11 mouse cellular contexts compared by ENCODE assay signal in the genomic region with DNA sequence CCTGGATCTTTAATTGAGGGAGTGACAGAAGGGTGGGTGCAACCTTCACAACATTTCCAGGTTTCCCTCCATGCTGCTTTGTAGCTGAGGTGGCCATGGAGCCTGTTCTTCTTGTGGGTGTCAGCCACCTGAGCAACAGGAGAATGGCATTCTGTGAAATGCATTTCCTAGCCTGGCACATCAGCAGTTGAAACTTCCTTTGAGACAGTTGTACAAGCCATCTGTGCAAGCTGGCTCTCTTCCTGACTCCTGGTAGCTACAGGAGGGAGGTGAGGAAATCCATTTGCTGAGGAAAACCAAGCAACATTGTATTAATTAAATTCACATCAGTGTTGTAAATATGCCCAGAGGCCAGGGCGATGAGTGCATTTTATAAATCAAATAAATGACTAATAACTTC.
DNase-seq lines count a peak whose midpoint lies in the region; ATAC-seq lines count a peak whose summit lies in the region.
"Had no signal": no experiment of that assay in that cellular context is flagged by ENCODE, and none has a peak within 500 bp of the region (broad histone marks: within the 10 kb centered on the region; RNA-seq: fewer than 3 reads in every experiment).

No protein-coding gene starts in this region.

- peak; percentile 2 for DNase-seq in lung, postnatal 10 days
- no peak for DNase-seq in lung, postnatal 14 days
- DNase-seq in left cerebral cortex, adult 11 months (ENCODE audit: low spot score) = peak; percentile 7
- DNase-seq in telencephalon, adult 2 months (ENCODE audit: low read depth, low spot score) = peak; percentile 82
- DNase-seq in adrenal gland, adult 8-10 months = no peak
- no peak for DNase-seq in natural killer cell, adult 2 months (ENCODE audit: low spot score in 2 of 2)

- H3K27me3 ChIP-seq in forebrain, embryonic 16.5 days (replicated peaks; ENCODE audit: control insufficient read depth, insufficient read depth, low read length) = no peaks in the 10 kb centered on the region
- H3K27me3 ChIP-seq: heart, embryonic 15.5 days had no signal

- H3K4me2 ChIP-seq in forebrain, embryonic 16.5 days (ENCODE audit: low read length) = no peak overlapping the region
- H3K4me2 ChIP-seq: heart, embryonic 15.5 days had no signal

- H3K27ac ChIP-seq in forebrain, embryonic 16.5 days (ENCODE audit: low read length) = no peak overlapping the region
- H3K27ac ChIP-seq: heart, embryonic 15.5 days; liver, embryonic 14.5 days had no signal

- ATAC-seq in forebrain, embryonic 16.5 days = peak; percentile 92
- ATAC-seq: intestine, postnatal 0 days; midbrain, embryonic 16.5 days had no signal

- H3K9me3 ChIP-seq in forebrain, embryonic 16.5 days (ENCODE audit: control insufficient read depth, low read length) = no peaks in the 10 kb centered on the region
- H3K9me3 ChIP-seq: heart, embryonic 15.5 days had no signal

- 59% methylated on average over 1 of the region's 1 CpGs for WGBS in forebrain, embryonic 16.5 days

- H3K4me1 ChIP-seq in forebrain, embryonic 16.5 days (replicated peaks; ENCODE audit: control insufficient read depth, insufficient read depth, low read length) = no peaks in the 10 kb centered on the region
- H3K4me1 ChIP-seq: heart, embryonic 15.5 days had no signal

- no peak overlapping the region for H3K9ac ChIP-seq in forebrain, embryonic 16.5 days (replicated peaks; ENCODE audit: low read depth, low read length)
- H3K9ac ChIP-seq: heart, embryonic 15.5 days; liver, embryonic 14.5 days had no signal

- no peaks in the 10 kb centered on the region for H3K36me3 ChIP-seq in forebrain, embryonic 16.5 days (ENCODE audit: control insufficient read depth, insufficient read depth)
- H3K36me3 ChIP-seq: heart, embryonic 15.5 days had no signal

- H3K4me3 ChIP-seq in forebrain, embryonic 16.5 days (replicated peaks; ENCODE audit: low read length) = no peak overlapping the region
- H3K4me3 ChIP-seq: heart, embryonic 15.5 days had no signal

Comparison
In these comparisons a context has a peak if more than half of its experiments do, and no peak if none do; other contexts are left out.
1. DNase-seq: peak in lung, postnatal 10 days (single experiment), left cerebral cortex, adult 11 months (single experiment) and telencephalon, adult 2 months (single experiment); none in lung, postnatal 14 days (single experiment), adrenal gland, adult 8-10 months (single experiment) and natural killer cell, adult 2 months (0 of 2).